Mouse (Mus musculus): Measurements from ENCODE around the gene Filip1.

- TF ChIP-seq GATA1 (IDR thresholded peaks at IDR 0.05; ENCODE audit: borderline replicate concordance, low read length) (no peak), FLI1 (IDR thresholded peaks at IDR 0.05; ENCODE audit: low read length) (no peak)
Measured at GRCm38 (mm10) chr9:79947973-79948372, 64.7 kb downstream of the Filip1 start.
